Mouse (Mus musculus) ZHBTc4 (cell line): ENCODE measurements at regions not wholly inside any gene's neighbourhood (a gene's known extent, or its start where the extent isn't known, plus 50 kb on each side); places are given as distances from the start of the nearest gene placed in this dataset.

ENCODE experiments used
- DNase-seq: peaks from one replicate; pipeline ENCODE4 v3.0.0-alpha.2; 2011; ENCODE audit warnings: low read depth, low spot score

GRCm38 (mm10) chr12:13834723-13835122, 317.1 kb downstream of the Fam84a start:
- no peak for DNase-seq

GRCm38 (mm10) chr12:13825899-13826298, 326.0 kb downstream of the Fam84a start:
- no peak for DNase-seq

GRCm38 (mm10) chr12:13815500-13815899, 336.4 kb downstream of the Fam84a start:
- no peak for DNase-seq

- DNase-seq = no peak
These were observed 341.7 kb downstream of the Fam84a start for GRCm38 (mm10) chr12:13810155-13810515.

- peak; percentile 4 for DNase-seq
These were observed 342.3 kb downstream of the Fam84a start for GRCm38 (mm10) chr12:13809291-13810154.

GRCm38 (mm10) chr12:13779752-13780151, 372.1 kb downstream of the Fam84a start:
- DNase-seq = no peak

GRCm38 (mm10) chr12:13776687-13777086, 375.2 kb downstream of the Fam84a start:
- DNase-seq = no peak

GRCm38 (mm10) chr12:13769696-13770095, 382.2 kb downstream of the Fam84a start:
- DNase-seq = no peak

- DNase-seq = no peak
These were observed 382.7 kb downstream of the Fam84a start for GRCm38 (mm10) chr12:13769156-13769555.

GRCm38 (mm10) chr12:13766486-13766885, 385.4 kb downstream of the Fam84a start:
- no peak for DNase-seq

- no peak for DNase-seq
These were observed 398.0 kb downstream of the Fam84a start for GRCm38 (mm10) chr12:13753878-13754277.

- DNase-seq = no peak
These were observed 407.4 kb downstream of the Fam84a start for GRCm38 (mm10) chr12:13744323-13744931.

GRCm38 (mm10) chr12:13729901-13730637, 421.8 kb downstream of the Fam84a start:
- no peak for DNase-seq

GRCm38 (mm10) chr12:13728986-13729385, 422.9 kb downstream of the Fam84a start:
- no peak for DNase-seq

GRCm38 (mm10) chr12:13724511-13724910, 427.3 kb downstream of the Fam84a start:
- DNase-seq = no peak

GRCm38 (mm10) chr12:13709806-13710205, 440.9 kb downstream of the Nbas start:
- DNase-seq = no peak

- DNase-seq = no peak
These were observed 438.8 kb downstream of the Nbas start for GRCm38 (mm10) chr12:13707747-13708146.

- no peak for DNase-seq
These were observed 437.6 kb downstream of the Nbas start for GRCm38 (mm10) chr12:13706510-13706909.

- no peak for DNase-seq
These were observed 434.7 kb downstream of the Nbas start for GRCm38 (mm10) chr12:13703604-13704003.

GRCm38 (mm10) chr12:13699858-13700257, 430.9 kb downstream of the Nbas start:
- no peak for DNase-seq

- DNase-seq = no peak
These were observed 429.9 kb downstream of the Nbas start for GRCm38 (mm10) chr12:13698834-13699233.

- peak; percentile 1 for DNase-seq
These were observed 422.6 kb downstream of the Nbas start for GRCm38 (mm10) chr12:13691394-13692165.
